Mouse (Mus musculus) myocyte (in vitro differentiated cells): ENCODE data around the gene Cyb5d2.

Source experiments
- CEBPB ChIP-seq: IDR thresholded peaks from 2 replicates; pipeline ENCODE4 v1.6.1; 2011; ENCODE audit warnings: mild to moderate bottlenecking, moderate library complexity; ENCODE audit not compliant: poor library complexity, insufficient read depth, severe bottlenecking
- MAX ChIP-seq: IDR thresholded peaks from one replicate; pipeline ENCODE4 v1.6.1; 2011; ENCODE audit warnings: low read depth, mild to moderate bottlenecking, control low read depth
- MYOD1 ChIP-seq, 3 experiments: IDR thresholded peaks; one replicate each; pipeline ENCODE4 v1.6.1; 2011; ENCODE audit warnings: control low read depth in 2 of 3, low read depth in 2 of 3, mild to moderate bottlenecking in 2 of 3, moderate library complexity in 1 of 3; ENCODE audit not compliant: insufficient read length in 2 of 3, control insufficient read depth in 1 of 3
- POLR2A ChIP-seq: IDR thresholded peaks from one replicate; pipeline ENCODE4 v1.6.1; 2011; ENCODE audit warnings: low read depth, mild to moderate bottlenecking, control low read depth, moderate library complexity; ENCODE audit not compliant: insufficient read length
- TCF12 ChIP-seq: IDR thresholded peaks from one replicate; pipeline ENCODE4 v1.6.1; 2011; ENCODE audit warnings: mild to moderate bottlenecking, control low read depth; ENCODE audit not compliant: poor library complexity, insufficient read depth, severe bottlenecking
- USF1 ChIP-seq: IDR thresholded peaks from one replicate; pipeline ENCODE4 v1.6.1; 2011; ENCODE audit warnings: low read depth, mild to moderate bottlenecking, control low read depth, moderate library complexity

- no peak for TF ChIP-seq POLR2A
- no peak for TF ChIP-seq MAX
- TF ChIP-seq CEBPB, result no peak
- no peak for TF ChIP-seq TCF12
- no peak for TF ChIP-seq USF1
- TF ChIP-seq MYOD1 (IDR thresholded peaks at IDR 0.05; ENCODE audit: control insufficient read depth in 1 of 3, insufficient read length in 2 of 3, low read depth in 2 of 3), result no peak
Measured at GRCm38 (mm10) chr11:72759581-72759980, 36.4 kb downstream of the Cyb5d2 start.
